Mouse (Mus musculus): ENCODE results near the gene Atp1b3.
"Not testable (repeated sequence)": the region's sequence is repeated elsewhere in the genome, so short reads cannot be mapped to it uniquely, and the experiment has no call there.

The Atp1b3 gene

GRCm38 (mm10) chr9:96363581-96364140 is 581 bp downstream of the Atp1b3 start:
- DNase-seq, result peak; percentile 72

- DNase-seq, result no peak
These were observed 4.2 kb downstream of the Atp1b3 start for GRCm38 (mm10) chr9:96360056-96360455.

GRCm38 (mm10) chr9:96353799-96354198 is 10.4 kb downstream of the Atp1b3 start:
- peak; percentile 25 for DNase-seq

GRCm38 (mm10) chr9:96353121-96353769 is 11.0 kb downstream of the Atp1b3 start:
- no peak for DNase-seq

GRCm38 (mm10) chr9:96351771-96352170 is 12.5 kb downstream of the Atp1b3 start:
- not testable (repeated sequence) for DNase-seq

GRCm38 (mm10) chr9:96350476-96350875 is 13.8 kb downstream of the Atp1b3 start:
- no peak for DNase-seq

- DNase-seq, result peak; percentile 73
These were observed 14.2 kb downstream of the Atp1b3 start for GRCm38 (mm10) chr9:96350010-96350409.

- DNase-seq, result no peak
These were observed 15.4 kb downstream of the Atp1b3 start for GRCm38 (mm10) chr9:96348885-96349284.

- DNase-seq, result no peak
These were observed 18.5 kb downstream of the Atp1b3 start for GRCm38 (mm10) chr9:96345750-96346149.

GRCm38 (mm10) chr9:96331146-96331545 is 33.1 kb downstream of the Atp1b3 start:
- no peak for DNase-seq

- no peak for DNase-seq
These were observed 36.0 kb downstream of the Atp1b3 start for GRCm38 (mm10) chr9:96328226-96328625.

- DNase-seq, result peak; percentile 28
These were observed 37.7 kb downstream of the Atp1b3 start for GRCm38 (mm10) chr9:96326496-96326923.

- no peak for DNase-seq
These were observed 39.7 kb downstream of the Atp1b3 start for GRCm38 (mm10) chr9:96324502-96324901.

GRCm38 (mm10) chr9:96322411-96323152 is 41.7 kb downstream of the Atp1b3 start:
- no peak for DNase-seq

GRCm38 (mm10) chr9:96320551-96320980 is 43.7 kb downstream of the Atp1b3 start:
- DNase-seq, result peak; percentile 28

- no peak for DNase-seq
These were observed 44.9 kb downstream of the Atp1b3 start for GRCm38 (mm10) chr9:96319333-96319732.

- DNase-seq, result no peak
These were observed 52.2 kb downstream of the Atp1b3 start for GRCm38 (mm10) chr9:96312074-96312473.

- DNase-seq, result no peak
These were observed 55.4 kb downstream of the Atp1b3 start for GRCm38 (mm10) chr9:96308816-96309215.

GRCm38 (mm10) chr9:96299324-96300008 is 64.8 kb downstream of the Atp1b3 start:
- DNase-seq, result no peak

GRCm38 (mm10) chr9:96292144-96292543 is 72.1 kb downstream of the Atp1b3 start:
- DNase-seq, result no peak

GRCm38 (mm10) chr9:96284916-96285315 is 79.3 kb downstream of the Atp1b3 start:
- peak; percentile 3 for DNase-seq

Measured in lung, postnatal 14 days (tissue).